Mouse (Mus musculus): ENCODE results near the gene Chid1. TPM values are rescaled to one million over a fixed set of nuclear protein-coding genes. Genes with fewer than 3 reads are reported as not detected.

Chid1 gene
- total RNA-seq, 2 experiments from 2014 or later = 79.9 to 86.7 TPM

Other genes starting within 250 kb of the Chid1 start
- under 1 TPM; 0.31 to 0.32 TPM for gene Drd4, start 247.9 kb downstream of the Chid1 start, total RNA-seq (2021)
- 100 to 1,000 TPM; 180 to 199 TPM for gene Deaf1, start 212.2 kb downstream of the Chid1 start, total RNA-seq (2021)
- gene Tmem80, start 212.1 kb downstream of the Chid1 start, total RNA-seq (2021) = 10 to 100 TPM; 30.2 to 30.8 TPM
- 1 to 10 TPM; 5.5 to 7.8 TPM for gene Eps8l2, start 201.0 kb downstream of the Chid1 start, total RNA-seq (2021)
- 100 to 1,000 TPM; 129 to 140 TPM for gene Taldo1, start 147.7 kb downstream of the Chid1 start, total RNA-seq (2021)
- gene Gatd1, start 125.7 kb downstream of the Chid1 start, total RNA-seq (2021) = 10 to 100 TPM; 37.4 to 37.6 TPM
- gene Cend1, start 110.4 kb downstream of the Chid1 start, total RNA-seq (2021) = 100 to 1,000 TPM; 332 to 341 TPM
- 100 to 1,000 TPM; 366 to 390 TPM for gene Slc25a22, start 102.0 kb downstream of the Chid1 start, total RNA-seq (2021)
- 1 to 10 TPM; 1.9 TPM for gene Pidd1, start 95.8 kb downstream of the Chid1 start, total RNA-seq (2021)
- 100 to 1,000 TPM; 577 to 590 TPM for gene Rplp2, start 92.5 kb downstream of the Chid1 start, total RNA-seq (2021)
- gene Pnpla2, start 84.7 kb downstream of the Chid1 start, total RNA-seq (2021) = 10 to 100 TPM; 32.4 to 36.6 TPM
- 1 to 10 TPM; 5.5 to 6.6 TPM for gene Cracr2b, start 78.8 kb downstream of the Chid1 start, total RNA-seq (2021)
- 10 to 100 TPM; 29.5 to 33.8 TPM for gene Cd151, start 72.5 kb downstream of the Chid1 start, total RNA-seq (2021)
- 10 to 100 TPM; 43.9 to 50.4 TPM for gene Polr2l, start 64.7 kb downstream of the Chid1 start, total RNA-seq (2021)
- gene Tspan4, start 64.6 kb downstream of the Chid1 start, total RNA-seq (2021) = 10 to 100 TPM; 24.5 to 28.7 TPM
- 100 to 1,000 TPM; 279 to 285 TPM for gene Ap2a2, start 22.3 kb upstream of the Chid1 start, total RNA-seq (2021)
- gene Muc6, start 115.5 kb upstream of the Chid1 start, total RNA-seq (2021) = not detected
- gene Muc2, start 150.5 kb upstream of the Chid1 start, total RNA-seq (2021) = 1 to 10 TPM in 1 of 2 experiments, under 1 TPM in 1; 0.83 to 1.2 TPM
- gene Muc5ac, start 249.1 kb upstream of the Chid1 start, total RNA-seq (2021) = not detected

Data from layer of hippocampus, postnatal 14 days (tissue).